Comparison of ENCODE assay signal across 8 mouse cellular contexts in genomic region chr7:67803857-67804215, GRCm38 (mm10). TPM values are rescaled to one million over a fixed set of nuclear protein-coding genes. Genes with fewer than 3 reads are reported as not detected.
DNase-seq lines count a peak whose midpoint lies in the region; ATAC-seq and TF ChIP-seq lines count a peak whose summit lies in the region.

No protein-coding gene starts in this region.

- peaks cover 33% of the 10 kb centered on the region for H3K4me1 ChIP-seq in heart, embryonic 10.5 days
- H3K4me1 ChIP-seq in liver, embryonic 14.5 days (replicated peaks; ENCODE audit: control insufficient read depth in 2 of 2, insufficient read depth in 2 of 2, low read length in 1 of 2): no peaks in the 10 kb centered on the region

- no peaks in the 10 kb centered on the region for H3K27me3 ChIP-seq in heart, embryonic 10.5 days (ENCODE audit: insufficient read depth, poor library complexity, severe bottlenecking)
- no peaks in the 10 kb centered on the region for H3K27me3 ChIP-seq in liver, embryonic 14.5 days (ENCODE audit: control insufficient read depth, insufficient read depth, low read length)

- H3K9me3 ChIP-seq in heart, embryonic 10.5 days: no peaks in the 10 kb centered on the region
- H3K9me3 ChIP-seq in liver, embryonic 14.5 days (ENCODE audit: control insufficient read depth, low read length): no peaks in the 10 kb centered on the region

- ATAC-seq in liver, embryonic 14.5 days (ENCODE audit: insufficient read depth): no peak

- no peak overlapping the region for H3K9ac ChIP-seq in liver, embryonic 14.5 days (replicated peaks)

- H3K4me2 ChIP-seq in liver, embryonic 14.5 days (ENCODE audit: low read depth): peak overlapping the region; percentile 53

- no peak for TF ChIP-seq EP300 in liver, embryonic 14.5 days (IDR thresholded peaks at IDR 0.05; ENCODE audit: low read depth)

- peak overlapping the region; percentile 54 for H3K4me3 ChIP-seq in heart, embryonic 10.5 days
- H3K4me3 ChIP-seq in liver, embryonic 14.5 days (ENCODE audit: insufficient read depth in 1 of 2, low read depth in 2 of 2, low read length in 2 of 2): 0 out of 4 replicates have a peak overlapping the region, but pooled peaks of 1 of the 2 experiments have one; percentile 7

- peak overlapping the region; percentile 86 for H3K27ac ChIP-seq in heart, embryonic 10.5 days
- no peak overlapping the region for H3K27ac ChIP-seq in liver, embryonic 14.5 days

- DNase-seq in heart, embryonic 10.5 days (ENCODE audit: low spot score): no peak
- no peak for DNase-seq in heart, postnatal 4 days
- DNase-seq in thymus, postnatal 25 days: peak; percentile 2
- DNase-seq in thymus, postnatal 14 days: no peak
- DNase-seq in liver, embryonic 14.5 days (ENCODE audit: low read depth in 3 of 3, low spot score in 3 of 3): no peak
- DNase-seq in adrenal gland, postnatal 36 days: no peak
- DNase-seq in cerebellum, postnatal 10 days: no peak
- DNase-seq in cerebellum, postnatal 14 days: no peak

- TF ChIP-seq CTCF in liver, embryonic 14.5 days (IDR thresholded peaks at IDR 0.05; ENCODE audit: low read depth): no peak

- no peaks in the 10 kb centered on the region for H3K36me3 ChIP-seq in heart, embryonic 10.5 days
- no peaks in the 10 kb centered on the region for H3K36me3 ChIP-seq in liver, embryonic 14.5 days (replicated peaks; ENCODE audit: control insufficient read depth, insufficient read depth, low read depth)

- WGBS in heart, embryonic 10.5 days: 11% methylated on average over 12 of the region's 13 CpGs
- 7% methylated on average over 12 of the region's 13 CpGs for WGBS in liver, embryonic 14.5 days (ENCODE audit: insufficient replicate concordance)

RNA-seq across cellular contexts. Expression of gene Synm, which starts 44.3 kb away (rescaled TPM):
- 5.1 and 7.1 TPM in 2 replicates for polyA plus RNA-seq in heart, embryonic 10.5 days (2016; fragmentation: Nextera tagmentation; extraction: Ambion mirVana)
- total RNA-seq in heart, postnatal 4 days (2021): 1 to 10 TPM; 5.5 to 5.6 TPM
- 0.03 TPM in 2 replicates for polyA plus RNA-seq in liver, embryonic 14.5 days (2012; rRNA removed)
- polyA plus RNA-seq in liver, embryonic 14.5 days (2014; fragmentation: Nextera tagmentation; extraction: Ambion mirVana): 0.05 TPM in 2 replicates
- total RNA-seq in adrenal gland, postnatal 36 days (2021): 10 to 100 TPM; 14.1 to 18.8 TPM
